Mouse (Mus musculus) neural tube, embryonic 12.5 days (tissue): ENCODE measurements around the gene Hsf2bp. TPM values are rescaled to one million over a fixed set of nuclear protein-coding genes. Genes with fewer than 3 reads are reported as not detected.

Experiments
- ATAC-seq: fragments of 200-750 bp; cut with Nextera tagmentation; 2 replicates; pipeline ENCODE4 v1.8.0; 2017; ENCODE audit warnings: low read depth, mild to moderate bottlenecking, moderate TSS enrichment, moderate library complexity; ENCODE audit not compliant: low FRiP score
- H3K27ac ChIP-seq: fragments of 300-500 bp; sonication (generic); 2 replicates; pipeline ENCODE4 v1.5.1; 2016
- H3K27me3 ChIP-seq: fragments of 300-500 bp; sonication (generic); replicated peaks from 2 replicates; pipeline ENCODE4 v1.6.1; 2016; ENCODE audit warnings: mild to moderate bottlenecking
- H3K36me3 ChIP-seq: fragments of 300-500 bp; sonication (generic); 2 replicates; pipeline ENCODE4 v1.6.1; 2016; ENCODE audit warnings: mild to moderate bottlenecking
- H3K4me1 ChIP-seq: fragments of 300-500 bp; sonication (generic); 2 replicates; pipeline ENCODE4 v1.6.1; 2016
- H3K4me2 ChIP-seq: fragments of 300-500 bp; sonication (generic); replicated peaks from 2 replicates; pipeline ENCODE4 v1.6.1; 2016; ENCODE audit warnings: mild to moderate bottlenecking
- H3K4me3 ChIP-seq: fragments of 300-500 bp; sonication (generic); 2 replicates; pipeline ENCODE4 v1.5.1; 2016
- H3K9ac ChIP-seq: fragments of 300-500 bp; sonication (generic); 2 replicates; pipeline ENCODE4 v1.6.1; 2016; ENCODE audit warnings: mild to moderate bottlenecking
- H3K9me3 ChIP-seq: fragments of 300-500 bp; sonication (generic); 2 replicates; pipeline ENCODE4 v1.6.1; 2016; ENCODE audit warnings: mild to moderate bottlenecking
- WGBS: fragments of 180-500 bp; shearing (Covaris S2); methylation state at CpG from one replicate; pipeline ENCODE4 v1.1.7; 2016; 5-methylcytosine and 5-hydroxymethylcytosine counted together
- polyA plus RNA-seq: library from polyadenylated mRNA; unstranded; fragments of >200 nt; fragmentation: Nextera tagmentation; extraction: Ambion mirVana; gene quantifications from 2 replicates; pipeline ENCODE4 v1.2.1, GENCODE M21; 2016

Gene Hsf2bp
- polyA plus RNA-seq, 1 experiment from 2014 or later: 0.47 TPM

- no peaks in the 10 kb centered on the region for H3K4me1 ChIP-seq
- no peak overlapping the region for H3K4me3 ChIP-seq
- WGBS: 82% methylated on average over 5 of the region's 5 CpGs
- no peak overlapping the region for H3K27ac ChIP-seq
- no peaks in the 10 kb centered on the region for H3K36me3 ChIP-seq
- no peak overlapping the region for H3K9ac ChIP-seq
- no peaks in the 10 kb centered on the region for H3K9me3 ChIP-seq
- H3K27me3 ChIP-seq: no peaks in the 10 kb centered on the region
- no peak overlapping the region for H3K4me2 ChIP-seq
- no peak for ATAC-seq
Observed at GRCm38 (mm10) chr17:31974694-31975093, 61.5 kb downstream of the Hsf2bp start.

- WGBS: 85% methylated on average over 7 of the region's 7 CpGs
- no peaks in the 10 kb centered on the region for H3K27me3 ChIP-seq
- H3K4me3 ChIP-seq: no peak overlapping the region
- no peaks in the 10 kb centered on the region for H3K4me1 ChIP-seq
- no peak overlapping the region for H3K4me2 ChIP-seq
- ATAC-seq: no peak
- no peaks in the 10 kb centered on the region for H3K36me3 ChIP-seq
- no peak overlapping the region for H3K27ac ChIP-seq
- no peaks in the 10 kb centered on the region for H3K9me3 ChIP-seq
- no peak overlapping the region for H3K9ac ChIP-seq
Observed at GRCm38 (mm10) chr17:31973664-31974230, 62.4 kb downstream of the Hsf2bp start.

GRCm38 (mm10) chr17:31970890-31971289 lies 65.3 kb downstream of the Hsf2bp start:
- ATAC-seq: no peak

GRCm38 (mm10) chr17:31968801-31969200 lies 67.3 kb downstream of the Hsf2bp start:
- Histone ChIP-seq H3K4me2 (no peak overlapping the region), H3K4me1 (no peaks in the 10 kb centered on the region), H3K36me3 (no peaks in the 10 kb centered on the region), H3K27ac (no peak overlapping the region), H3K9me3 (no peaks in the 10 kb centered on the region), H3K27me3 (no peaks in the 10 kb centered on the region), H3K4me3 (no peak overlapping the region), H3K9ac (no peak overlapping the region)
- WGBS: 92% methylated on average over 1 of the region's 1 CpGs
- ATAC-seq: no peak

More at GRCm38 (mm10) chr17:31970890-31971289, 65.3 kb downstream of the Hsf2bp start:
- WGBS: 96% methylated on average over 2 of the region's 2 CpGs
- Histone ChIP-seq H3K4me3 (no peak overlapping the region), H3K4me1 (no peaks in the 10 kb centered on the region), H3K4me2 (no peak overlapping the region), H3K9ac (no peak overlapping the region), H3K27me3 (no peaks in the 10 kb centered on the region), H3K9me3 (no peaks in the 10 kb centered on the region), H3K27ac (no peak overlapping the region), H3K36me3 (no peaks in the 10 kb centered on the region)

GRCm38 (mm10) chr17:31967311-31967710 lies 68.8 kb downstream of the Hsf2bp start:
- Histone ChIP-seq H3K36me3 (no peaks in the 10 kb centered on the region), H3K4me2 (no peak overlapping the region), H3K9me3 (no peaks in the 10 kb centered on the region), H3K9ac (no peak overlapping the region), H3K4me1 (no peaks in the 10 kb centered on the region), H3K27ac (no peak overlapping the region), H3K4me3 (no peak overlapping the region), H3K27me3 (no peaks in the 10 kb centered on the region)
- no peak for ATAC-seq
- WGBS: 79% methylated on average over 4 of the region's 4 CpGs

GRCm38 (mm10) chr17:31966566-31966965 lies 69.6 kb downstream of the Hsf2bp start:
- no peak overlapping the region for H3K27ac ChIP-seq
- no peak overlapping the region for H3K4me2 ChIP-seq
- ATAC-seq: no peak
- no peaks in the 10 kb centered on the region for H3K27me3 ChIP-seq
- H3K4me1 ChIP-seq: no peaks in the 10 kb centered on the region
- WGBS: 90% methylated on average over 1 of the region's 1 CpGs
- H3K36me3 ChIP-seq: no peaks in the 10 kb centered on the region
- no peak overlapping the region for H3K9ac ChIP-seq
- H3K9me3 ChIP-seq: no peaks in the 10 kb centered on the region
- no peak overlapping the region for H3K4me3 ChIP-seq

GRCm38 (mm10) chr17:31965623-31966022 lies 70.5 kb downstream of the Hsf2bp start:
- Histone ChIP-seq H3K9me3 (no peaks in the 10 kb centered on the region), H3K4me2 (no peak overlapping the region), H3K27ac (no peak overlapping the region), H3K9ac (no peak overlapping the region), H3K4me1 (no peaks in the 10 kb centered on the region), H3K36me3 (no peaks in the 10 kb centered on the region), H3K27me3 (no peaks in the 10 kb centered on the region), H3K4me3 (no peak overlapping the region)
- 22% methylated on average over 2 of the region's 2 CpGs for WGBS
- no peak for ATAC-seq

- H3K27me3 ChIP-seq: no peaks in the 10 kb centered on the region
- H3K36me3 ChIP-seq: no peaks in the 10 kb centered on the region
- H3K4me1 ChIP-seq: no peaks in the 10 kb centered on the region
- no peak overlapping the region for H3K27ac ChIP-seq
- H3K9me3 ChIP-seq: no peaks in the 10 kb centered on the region
- H3K9ac ChIP-seq: no peak overlapping the region
- ATAC-seq: no peak
- no peak overlapping the region for H3K4me2 ChIP-seq
- WGBS: 59% methylated on average over 4 of the region's 4 CpGs
- no peak overlapping the region for H3K4me3 ChIP-seq
Observed at GRCm38 (mm10) chr17:31962930-31963329, 73.2 kb downstream of the Hsf2bp start.

GRCm38 (mm10) chr17:31962281-31962680 lies 73.9 kb downstream of the Hsf2bp start:
- no peaks in the 10 kb centered on the region for H3K36me3 ChIP-seq
- no peak overlapping the region for H3K27ac ChIP-seq
- no peak overlapping the region for H3K9ac ChIP-seq
- no peak overlapping the region for H3K4me2 ChIP-seq
- H3K4me3 ChIP-seq: no peak overlapping the region
- ATAC-seq: no peak
- H3K9me3 ChIP-seq: no peaks in the 10 kb centered on the region
- no peaks in the 10 kb centered on the region for H3K27me3 ChIP-seq
- 85% methylated on average over 5 of the region's 5 CpGs for WGBS
- H3K4me1 ChIP-seq: no peaks in the 10 kb centered on the region

- Histone ChIP-seq H3K9me3 (no peaks in the 10 kb centered on the region), H3K4me1 (no peaks in the 10 kb centered on the region), H3K36me3 (no peaks in the 10 kb centered on the region), H3K4me2 (no peak overlapping the region), H3K27me3 (no peaks in the 10 kb centered on the region), H3K9ac (no peak overlapping the region), H3K4me3 (no peak overlapping the region), H3K27ac (no peak overlapping the region)
- WGBS: 91% methylated on average over 9 of the region's 9 CpGs
- no peak for ATAC-seq
Observed at GRCm38 (mm10) chr17:31954551-31955140, 81.5 kb downstream of the Hsf2bp start.

- H3K4me3 ChIP-seq: no peak overlapping the region
- H3K27ac ChIP-seq: no peak overlapping the region
- no peaks in the 10 kb centered on the region for H3K27me3 ChIP-seq
- 84% methylated on average over 1 of the region's 1 CpGs for WGBS
- no peak overlapping the region for H3K4me2 ChIP-seq
- H3K9ac ChIP-seq: no peak overlapping the region
- no peaks in the 10 kb centered on the region for H3K36me3 ChIP-seq
- no peaks in the 10 kb centered on the region for H3K9me3 ChIP-seq
- H3K4me1 ChIP-seq: no peaks in the 10 kb centered on the region
- no peak for ATAC-seq
Observed at GRCm38 (mm10) chr17:31949076-31949475, 87.1 kb downstream of the Hsf2bp start.

GRCm38 (mm10) chr17:31946436-31946835 lies 89.7 kb downstream of the Hsf2bp start:
- no peak for ATAC-seq
- Histone ChIP-seq H3K9ac (no peak overlapping the region), H3K4me3 (no peak overlapping the region)

GRCm38 (mm10) chr17:31943881-31944539 lies 92.1 kb downstream of the Hsf2bp start:
- H3K9ac ChIP-seq: no peak overlapping the region
- WGBS: 74% methylated on average over 10 of the region's 10 CpGs
- no peak overlapping the region for H3K4me3 ChIP-seq
- no peaks in the 10 kb centered on the region for H3K4me1 ChIP-seq
- no peaks in the 10 kb centered on the region for H3K36me3 ChIP-seq
- H3K27me3 ChIP-seq: no peaks in the 10 kb centered on the region
- H3K9me3 ChIP-seq: no peaks in the 10 kb centered on the region
- no peak overlapping the region for H3K27ac ChIP-seq
- no peak for ATAC-seq
- no peak overlapping the region for H3K4me2 ChIP-seq

More at GRCm38 (mm10) chr17:31946436-31946835, 89.7 kb downstream of the Hsf2bp start:
- no peaks in the 10 kb centered on the region for H3K4me1 ChIP-seq
- H3K27ac ChIP-seq: no peak overlapping the region
- 92% methylated on average over 9 of the region's 9 CpGs for WGBS
- no peaks in the 10 kb centered on the region for H3K9me3 ChIP-seq
- H3K27me3 ChIP-seq: no peaks in the 10 kb centered on the region
- no peaks in the 10 kb centered on the region for H3K36me3 ChIP-seq
- no peak overlapping the region for H3K4me2 ChIP-seq
